Mouse (Mus musculus) large intestine, adult 2 months (tissue): ENCODE data around the gene Etl4. TPM values are rescaled to one million over a fixed set of nuclear protein-coding genes. Genes with fewer than 3 reads are reported as not detected.

Experiments used
- DNase-seq: peaks from one replicate; pipeline ENCODE4 v3.0.0-alpha.2; 2012; ENCODE audit warnings: low read depth, low spot score
- WGBS: fragments of 180-500 bp; shearing (Covaris S2); methylation state at CpG from one replicate; pipeline ENCODE4 v1.1.7; 2018; 5-methylcytosine and 5-hydroxymethylcytosine counted together
- polyA plus RNA-seq: library from polyadenylated mRNA; depleted of rRNA; stranded (reverse); fragments of >200 nt; gene quantifications from 2 replicates; pipeline ENCODE4 v1.2.3, GENCODE M21; 2012

Etl4 gene
- polyA plus RNA-seq, 1 experiment = 18.2 TPM

DNA sequence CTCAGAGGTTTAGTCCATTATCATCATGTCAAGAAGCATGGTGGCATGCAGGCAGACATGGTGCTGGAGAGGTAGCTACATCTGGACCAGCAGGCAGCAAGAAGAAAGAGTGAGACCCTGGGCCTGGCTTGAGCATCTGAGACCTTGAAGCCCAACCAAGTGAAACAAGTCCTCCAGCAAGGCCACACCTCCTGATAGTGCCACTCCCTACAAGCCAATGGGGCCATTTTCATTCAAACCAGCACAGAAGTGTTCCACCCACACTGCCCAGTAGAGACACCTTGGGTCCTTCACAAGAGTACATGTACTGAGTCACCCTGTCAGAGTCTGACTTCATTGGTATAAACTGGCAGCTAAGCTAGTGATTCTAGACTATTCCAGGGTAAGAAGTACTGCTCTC is 860.6 kb downstream of the Etl4 start:
- no peak for DNase-seq

- WGBS = 41% methylated on average over 2 of the region's 2 CpGs
- DNase-seq = no peak
Measured at GRCm38 (mm10) chr2:20774462-20774861, 864.9 kb downstream of the Etl4 start.

DNA sequence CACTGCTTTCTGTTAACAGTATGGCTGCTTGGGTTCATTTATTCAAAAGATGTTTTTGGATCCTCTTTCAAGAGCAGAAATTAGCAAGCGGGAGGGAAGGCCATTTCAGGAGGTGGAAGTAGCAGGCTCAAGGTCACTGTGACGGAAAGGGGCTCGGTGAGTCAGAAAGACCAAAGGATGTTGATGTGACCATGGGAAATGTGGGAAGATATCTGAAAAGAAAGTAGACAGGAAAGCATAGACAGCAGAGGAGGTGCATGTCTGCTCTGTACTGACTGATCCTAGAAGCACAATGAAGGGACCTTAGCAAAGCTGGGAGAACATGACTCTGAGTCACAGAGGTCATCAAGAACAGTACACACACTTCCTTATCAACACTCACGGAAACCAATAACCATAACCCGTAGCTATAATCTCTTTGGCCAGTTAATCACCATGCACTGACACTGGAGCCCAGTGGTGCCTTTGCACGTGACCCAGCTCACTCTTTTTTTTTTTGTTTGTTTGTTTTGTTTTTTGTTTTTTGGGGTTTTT is 866.7 kb downstream of the Etl4 start:
- DNase-seq = no peak
- 60% methylated on average over 6 of the region's 6 CpGs for WGBS

DNA sequence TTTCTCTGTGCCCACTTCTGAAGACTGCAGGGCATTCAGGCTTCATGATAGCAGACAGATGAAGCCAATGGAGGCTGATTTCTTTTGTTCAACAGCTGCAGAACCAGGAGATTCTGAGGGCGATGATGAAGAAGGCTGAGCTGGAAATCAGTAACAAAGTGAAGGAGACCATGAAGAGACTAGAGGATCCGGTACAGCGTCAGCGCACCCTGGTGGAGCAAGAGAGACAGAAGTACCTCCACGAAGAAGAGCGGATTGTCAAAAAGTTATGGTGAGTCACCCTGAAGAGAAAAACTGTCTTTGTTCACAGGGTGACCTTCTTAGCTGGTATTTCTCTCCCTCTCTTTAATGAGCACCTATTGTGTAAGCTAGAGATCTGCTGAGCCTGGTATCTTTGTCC is 868.4 kb downstream of the Etl4 start:
- no peak for DNase-seq
- WGBS = 60% methylated on average over 6 of the region's 6 CpGs

DNA sequence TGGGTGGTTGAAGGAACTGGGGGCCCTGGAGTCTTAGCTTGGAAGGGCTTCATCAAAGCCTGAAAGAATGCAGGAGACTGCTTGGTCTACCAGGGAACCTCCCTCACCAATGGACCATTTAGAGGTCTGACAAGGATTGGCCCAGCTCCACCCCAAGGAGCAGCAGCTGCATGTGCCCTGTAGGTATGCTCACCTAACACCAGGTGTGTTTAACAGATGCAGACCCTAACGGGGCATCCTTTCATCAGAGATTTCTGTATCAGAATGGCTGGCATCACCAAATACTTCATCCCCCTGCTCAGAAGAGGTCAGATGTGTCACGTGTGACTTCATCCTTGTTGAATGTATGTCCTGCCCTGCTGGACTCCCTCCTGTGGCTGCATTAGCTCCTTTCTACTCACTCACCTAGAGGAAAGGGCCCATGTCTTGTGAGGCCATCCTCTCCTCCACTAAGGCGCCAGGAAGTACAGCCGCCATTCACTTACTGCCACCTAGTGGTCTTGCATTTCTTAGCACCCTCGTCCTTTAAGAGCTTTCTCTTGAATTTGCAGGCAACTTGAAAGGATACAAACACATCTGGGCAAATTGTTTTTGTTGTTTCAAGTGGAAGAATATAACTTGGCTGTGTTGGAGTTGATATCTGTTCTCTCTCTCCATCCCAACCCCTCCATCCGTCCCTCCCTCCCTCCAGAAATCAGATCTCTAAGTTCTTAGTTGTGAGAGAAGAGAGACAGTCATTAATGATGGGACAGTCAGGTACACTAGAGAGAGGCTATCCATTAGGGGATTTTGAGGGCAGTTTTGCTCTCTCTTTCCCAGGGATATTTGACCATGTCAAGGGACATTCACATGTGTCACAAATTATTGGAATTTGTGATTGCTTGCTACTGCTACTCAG is 870.2 kb downstream of the Etl4 start:
- 38% methylated on average over 6 of the region's 6 CpGs for WGBS
- DNase-seq = no peak

GRCm38 (mm10) chr2:20801236-20801890 is 891.8 kb downstream of the Etl4 start:
- 73% methylated on average over 8 of the region's 8 CpGs for WGBS
- no peak for DNase-seq

GRCm38 (mm10) chr2:20811506-20811905 is 901.9 kb downstream of the Etl4 start:
- 70% methylated on average over 8 of the region's 8 CpGs for WGBS

GRCm38 (mm10) chr2:20813986-20814385 is 904.4 kb downstream of the Etl4 start:
- DNase-seq = no peak
- 89% methylated on average over 2 of the region's 2 CpGs for WGBS

More at GRCm38 (mm10) chr2:20811506-20811905, 901.9 kb downstream of the Etl4 start:
- DNase-seq = no peak

GRCm38 (mm10) chr2:20818226-20818625 is 908.6 kb downstream of the Etl4 start:
- no peak for DNase-seq
- 82% methylated on average over 7 of the region's 7 CpGs for WGBS

DNA sequence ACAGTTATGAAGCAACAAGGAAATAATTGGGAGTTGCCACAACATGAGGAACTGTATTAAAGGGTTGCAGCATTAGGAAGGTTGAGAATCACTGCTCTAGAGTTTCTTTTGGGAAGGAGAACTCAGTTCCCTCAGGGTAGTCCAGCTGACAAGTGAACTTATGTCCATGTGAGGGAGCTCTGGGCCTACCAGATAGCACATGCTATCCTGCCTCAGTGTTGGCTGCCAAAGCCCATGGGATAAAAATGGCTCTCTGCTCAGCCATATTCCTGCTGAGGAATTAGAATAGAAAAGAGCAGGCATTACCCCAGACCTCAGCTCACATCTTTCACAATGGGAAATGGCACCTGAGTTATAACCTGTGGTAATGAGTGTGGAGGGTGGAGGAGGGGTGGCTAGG is 916.7 kb downstream of the Etl4 start:
- no peak for DNase-seq

DNA sequence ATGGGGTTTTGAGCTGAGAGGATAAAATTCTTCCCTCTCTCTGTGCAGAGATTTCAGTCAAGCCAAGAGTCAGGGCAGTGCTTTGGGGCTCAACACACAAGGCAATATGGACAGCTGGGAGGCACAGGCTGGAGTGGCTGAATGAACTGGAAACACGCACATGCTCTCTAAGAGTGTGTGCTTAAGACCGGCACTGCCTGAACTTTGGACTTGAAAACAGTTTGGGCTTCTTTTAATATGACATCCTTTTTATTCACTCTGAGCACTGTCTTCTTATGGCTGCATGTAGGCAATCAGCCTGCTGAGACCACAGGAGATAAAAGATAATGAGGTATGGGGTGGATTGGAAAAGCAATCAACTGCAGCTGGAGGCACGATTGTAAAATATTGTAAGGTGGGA is 921.3 kb downstream of the Etl4 start:
- DNase-seq = no peak
- WGBS = 38% methylated on average over 3 of the region's 3 CpGs

GRCm38 (mm10) chr2:20831608-20832406 is 922.2 kb downstream of the Etl4 start:
- WGBS = 52% methylated on average over 3 of the region's 3 CpGs
- DNase-seq = no peak

DNA sequence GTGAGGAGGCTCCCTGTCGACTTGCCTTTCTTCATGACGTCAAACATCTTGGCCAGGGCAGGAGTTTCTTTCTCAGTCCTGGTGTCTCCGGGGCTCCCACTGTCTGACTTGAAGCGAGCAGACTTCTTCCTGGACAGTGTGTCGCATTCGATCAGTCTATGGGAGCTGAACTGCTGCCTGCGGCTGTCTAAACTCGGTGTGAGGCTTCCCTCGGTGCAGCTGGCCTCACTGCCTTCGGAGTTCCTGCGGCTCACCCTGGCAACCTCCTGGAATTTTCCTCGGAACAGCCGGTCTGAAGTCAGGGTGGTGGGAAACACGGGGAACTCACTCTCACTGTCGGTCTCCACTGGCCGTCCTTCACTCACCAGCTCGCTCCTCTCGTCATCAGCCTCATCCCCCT is 939.8 kb downstream of the Etl4 start:
- no peak for DNase-seq
- 94% methylated on average over 18 of the region's 18 CpGs for WGBS
